Mouse (Mus musculus) embryonic facial prominence, embryonic 14.5 days (tissue): ENCODE results near the gene Prrx1. TPM values are rescaled to one million over a fixed set of nuclear protein-coding genes. Genes with fewer than 3 reads are reported as not detected.

Experiments
- ATAC-seq: fragments of 200-750 bp; cut with Nextera tagmentation; 2 replicates; pipeline ENCODE4 v1.8.0; 2017; ENCODE audit warnings: low read depth, moderate number of reproducible peaks, moderate TSS enrichment
- DNase-seq: peaks from one replicate; pipeline ENCODE4 v3.0.0-alpha.2; 2015; ENCODE audit warnings: low spot score
- H3K27ac ChIP-seq: fragments of 300-500 bp; sonication (generic); replicated peaks from 2 replicates; pipeline ENCODE4 v1.5.1; 2014; ENCODE audit warnings: low read depth, mild to moderate bottlenecking, low read length, moderate library complexity
- H3K27me3 ChIP-seq: fragments of 300-500 bp; sonication (generic); replicated peaks from 2 replicates; pipeline ENCODE4 v1.6.1; 2014; ENCODE audit warnings: low read length; ENCODE audit not compliant: control insufficient read depth, insufficient read depth
- H3K36me3 ChIP-seq: fragments of 300-500 bp; sonication (generic); 2 replicates; pipeline ENCODE4 v1.6.1; 2014; ENCODE audit warnings: low read length, mixed read lengths; ENCODE audit not compliant: control insufficient read depth, insufficient read depth
- H3K4me1 ChIP-seq: fragments of 300-500 bp; sonication (generic); 2 replicates; pipeline ENCODE4 v1.6.1; 2014; ENCODE audit warnings: antibody characterized with exemption, low read length; ENCODE audit not compliant: control insufficient read depth, insufficient read depth
- H3K4me2 ChIP-seq: fragments of 300-500 bp; sonication (generic); 2 replicates; pipeline ENCODE4 v1.6.1; 2014; ENCODE audit warnings: low read depth, mild to moderate bottlenecking, low read length, moderate library complexity, mixed read lengths
- H3K4me3 ChIP-seq: fragments of 300-500 bp; sonication (generic); 2 replicates; pipeline ENCODE4 v1.5.1; 2014; ENCODE audit warnings: low read depth, mild to moderate bottlenecking, low read length
- H3K9ac ChIP-seq: fragments of 300-500 bp; sonication (generic); 2 replicates; pipeline ENCODE4 v1.6.1; 2014; ENCODE audit warnings: low read depth, mild to moderate bottlenecking, low read length, moderate library complexity, mixed read lengths
- H3K9me3 ChIP-seq: fragments of 300-500 bp; sonication (generic); 2 replicates; pipeline ENCODE4 v1.6.1; 2016; ENCODE audit warnings: low read length; ENCODE audit not compliant: control insufficient read depth
- WGBS: fragments of 180-500 bp; shearing (Covaris S2); extraction: QIAGEN DNeasy Blood & Tissue Kit; methylation state at CpG from one replicate; pipeline ENCODE4 v1.1.7; 2014; 5-methylcytosine and 5-hydroxymethylcytosine counted together
- polyA plus RNA-seq: library from polyadenylated mRNA; unstranded; fragments of >200 nt; fragmentation: Nextera tagmentation; extraction: Ambion mirVana; gene quantifications from 2 replicates; pipeline ENCODE4 v1.2.1, GENCODE M21; 2014

The Prrx1 gene
- polyA plus RNA-seq, 1 experiment from 2014 or later = 105 TPM

DNA sequence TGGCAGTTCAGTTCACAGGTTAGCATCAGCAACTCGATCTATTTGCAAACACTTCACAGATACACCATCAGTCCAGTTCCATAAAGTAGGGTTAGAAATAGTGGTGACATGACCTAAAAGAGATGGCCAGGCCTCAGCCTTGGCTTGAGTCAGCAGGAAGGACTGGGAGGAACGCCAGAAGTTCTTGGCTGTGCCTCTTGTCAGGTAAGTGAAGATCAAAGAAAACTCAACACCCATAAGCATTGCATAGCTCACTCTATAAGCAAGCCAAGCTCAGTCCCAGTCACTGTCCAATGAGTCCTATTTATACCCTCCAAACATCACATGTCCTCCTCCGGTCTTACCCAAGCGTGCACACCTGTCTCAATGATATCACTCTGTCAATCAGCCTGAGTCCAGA lies 87.2 kb downstream of the Prrx1 start:
- 91% methylated on average over 4 of the region's 4 CpGs for WGBS
- ATAC-seq (no peak), DNase-seq (no peak)
- Histone ChIP-seq H3K4me1 (no peaks in the 10 kb centered on the region), H3K36me3 (no peaks in the 10 kb centered on the region), H3K9ac (no peak overlapping the region), H3K4me2 (no peak overlapping the region), H3K4me3 (no peak overlapping the region), H3K27ac (no peak overlapping the region), H3K9me3 (no peaks in the 10 kb centered on the region), H3K27me3 (no peaks in the 10 kb centered on the region)

GRCm38 (mm10) chr1:163221767-163222166 lies 91.7 kb downstream of the Prrx1 start:
- H3K4me1 ChIP-seq = no peaks in the 10 kb centered on the region
- no peak overlapping the region for H3K4me2 ChIP-seq
- no peak overlapping the region for H3K9ac ChIP-seq
- H3K36me3 ChIP-seq = no peaks in the 10 kb centered on the region
- 0 out of 2 replicates have a peak, but pooled peaks have one; percentile 50 for ATAC-seq
- no peaks in the 10 kb centered on the region for H3K9me3 ChIP-seq
- H3K4me3 ChIP-seq = no peak overlapping the region
- H3K27ac ChIP-seq = 0 out of 2 replicates have a peak overlapping the region, but pooled peaks have one; percentile 48
- peak; percentile 80 for DNase-seq
- WGBS = 32% methylated on average over 1 of the region's 1 CpGs
- H3K27me3 ChIP-seq = no peaks in the 10 kb centered on the region

GRCm38 (mm10) chr1:163208919-163209867 lies 104.3 kb downstream of the Prrx1 start:
- Histone ChIP-seq H3K9me3 (no peaks in the 10 kb centered on the region), H3K27ac (peak overlapping the region; percentile 2), H3K9ac (no peak overlapping the region), H3K4me3 (no peak overlapping the region), H3K4me1 (peaks cover 3% of the 10 kb centered on the region), H3K27me3 (no peaks in the 10 kb centered on the region), H3K36me3 (no peaks in the 10 kb centered on the region), H3K4me2 (no peak overlapping the region)
- ATAC-seq (peak; percentile 82), DNase-seq (peak; percentile 89)
- WGBS = 39% methylated on average over 14 of the region's 14 CpGs

DNA sequence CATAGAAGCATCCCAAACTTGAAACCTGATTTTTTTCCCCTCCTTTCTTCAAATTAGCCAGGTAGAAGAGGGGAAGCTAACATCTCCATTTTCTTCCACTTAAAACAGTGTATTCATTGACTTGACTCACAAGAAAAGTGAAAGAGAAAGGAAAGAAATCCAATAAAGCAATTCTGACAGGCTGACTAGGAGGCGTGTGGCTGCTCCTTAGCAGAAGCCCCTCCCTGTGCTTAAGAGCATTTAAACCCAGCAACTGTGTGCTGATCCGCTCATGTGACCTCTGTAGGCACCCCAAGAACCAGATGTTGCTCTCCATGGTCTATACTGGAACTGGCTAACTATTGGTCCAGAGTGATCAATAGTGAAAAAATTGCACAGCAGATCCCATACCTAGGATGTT lies 114.7 kb downstream of the Prrx1 start:
- WGBS = 60% methylated on average over 2 of the region's 2 CpGs
- no peaks in the 10 kb centered on the region for H3K9me3 ChIP-seq
- H3K4me2 ChIP-seq = no peak overlapping the region
- no peaks in the 10 kb centered on the region for H3K27me3 ChIP-seq
- peaks cover 21% of the 10 kb centered on the region for H3K4me1 ChIP-seq
- no peaks in the 10 kb centered on the region for H3K36me3 ChIP-seq
- no peak overlapping the region for H3K4me3 ChIP-seq
- no peak for ATAC-seq
- no peak for DNase-seq
- H3K9ac ChIP-seq = no peak overlapping the region
- H3K27ac ChIP-seq = no peak overlapping the region

DNA sequence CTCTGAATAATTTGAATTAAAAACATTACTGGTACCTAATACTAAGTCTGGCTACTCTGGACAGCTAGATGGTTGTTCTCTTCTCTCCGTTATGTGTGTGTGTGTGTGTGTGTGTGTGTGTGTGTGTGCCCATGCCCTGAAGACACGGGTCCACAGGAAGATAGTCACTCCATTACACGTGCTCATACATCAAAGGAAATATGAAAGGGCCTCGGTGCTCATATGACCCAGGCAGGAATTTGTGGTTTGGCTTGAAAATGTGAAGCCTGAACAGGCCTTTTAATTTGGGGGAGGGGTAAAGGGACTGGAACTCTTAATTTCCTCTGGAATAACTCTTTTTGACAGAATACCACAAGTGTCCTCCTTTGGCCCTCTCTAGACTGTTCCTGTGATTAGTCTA lies 115.5 kb downstream of the Prrx1 start:
- WGBS = 27% methylated on average over 4 of the region's 4 CpGs

More for the DNA sequence above, 115.5 kb downstream of the Prrx1 start:
- Histone ChIP-seq H3K36me3 (no peaks in the 10 kb centered on the region), H3K4me2 (no peak overlapping the region), H3K27me3 (no peaks in the 10 kb centered on the region), H3K9me3 (no peaks in the 10 kb centered on the region), H3K9ac (no peak overlapping the region), H3K4me1 (peaks cover 21% of the 10 kb centered on the region), H3K27ac (no peak overlapping the region; the same call in 1 of the 2 replicates), H3K4me3 (no peak overlapping the region)
- no peak for ATAC-seq
- peak; percentile 51 for DNase-seq

Other genes starting within 250 kb of the Prrx1 start
- 0.06 and 0.09 TPM in 2 replicates for gene Mroh9, start 228.0 kb downstream of the Prrx1 start, polyA plus RNA-seq
- 25.7 and 28.5 TPM in 2 replicates for gene Gorab, start 90.0 kb upstream of the Prrx1 start, polyA plus RNA-seq